Mouse (Mus musculus) adrenal gland, postnatal 25 days (tissue): Measurements from ENCODE around the gene Cfhr1. TPM values are rescaled to one million over a fixed set of nuclear protein-coding genes. Genes with fewer than 3 reads are reported as not detected.

Experiments used
- DNase-seq: peaks from one replicate; pipeline ENCODE4 v3.0.0; 2021; ENCODE audit warnings: mixed read lengths
- long read RNA-seq: library from polyadenylated mRNA; stranded (forward); transcript quantifications from one replicate; pipeline ENCODE4 v2.0.0, GENCODE M21; 2021
- total RNA-seq: library from RNA; stranded (reverse); gene quantifications from 2 replicates; pipeline ENCODE4 v1.2.3, GENCODE M21; 2021

Gene Cfhr1
- total RNA-seq: 1.7 TPM in 1 of 2 replicates, not detected in the other
- long read RNA-seq, transcript Cfhr1-201 (6 exons, 1,793 nt): major isoform, 47 of 61 reads
- long read RNA-seq, partial matches to known transcripts: 5 of 61 reads
- long read RNA-seq, other reads (novel, unspliced or antisense): 9 of 61 reads

DNA sequence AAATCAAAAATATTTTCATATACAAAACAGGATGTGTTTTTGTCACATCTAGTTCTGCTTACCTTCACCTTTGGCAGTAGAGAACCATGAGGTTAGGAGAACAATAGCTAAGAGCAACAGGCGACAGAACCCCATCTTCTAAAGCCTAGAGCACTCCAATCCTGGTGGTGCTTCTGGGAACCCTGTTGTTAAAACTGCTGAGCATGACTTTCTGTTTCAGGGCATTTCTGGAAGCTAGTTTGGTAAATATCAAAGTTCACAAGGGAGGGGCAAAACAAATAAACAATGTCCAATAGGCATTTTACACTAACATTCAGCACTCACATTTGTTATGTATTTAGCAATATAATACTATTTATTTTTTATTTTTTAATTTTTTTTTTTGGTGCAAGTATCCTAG, at the start of gene Cfhr1:
TSS of gene Cfhr1 (minus strand) at position 249 of the 400 bp plus-strand sequence.
- no peak for DNase-seq

GRCm38 (mm10) chr1:139551311-139551710, 8.8 kb downstream of the Cfhr1 start:
- DNase-seq: no peak

DNA sequence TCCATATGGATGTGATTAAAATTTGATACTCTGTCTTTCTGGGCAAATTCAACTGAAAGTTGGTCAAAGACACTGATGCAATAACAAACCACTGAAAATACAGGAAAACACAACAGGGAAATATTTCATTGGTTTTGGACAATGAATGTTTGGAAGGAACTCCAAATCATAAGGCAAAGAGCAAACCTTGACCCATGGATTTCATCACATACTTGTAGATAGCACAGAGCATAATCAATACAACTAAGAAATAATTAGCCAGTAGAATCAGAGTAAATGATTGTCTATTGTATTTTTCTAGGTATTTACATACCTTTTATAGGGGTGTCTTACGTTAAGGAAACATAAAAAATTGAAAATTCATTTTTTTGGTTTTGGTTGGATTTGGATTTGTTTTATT, 11.5 kb downstream of the Cfhr1 start:
- DNase-seq: no peak

DNA sequence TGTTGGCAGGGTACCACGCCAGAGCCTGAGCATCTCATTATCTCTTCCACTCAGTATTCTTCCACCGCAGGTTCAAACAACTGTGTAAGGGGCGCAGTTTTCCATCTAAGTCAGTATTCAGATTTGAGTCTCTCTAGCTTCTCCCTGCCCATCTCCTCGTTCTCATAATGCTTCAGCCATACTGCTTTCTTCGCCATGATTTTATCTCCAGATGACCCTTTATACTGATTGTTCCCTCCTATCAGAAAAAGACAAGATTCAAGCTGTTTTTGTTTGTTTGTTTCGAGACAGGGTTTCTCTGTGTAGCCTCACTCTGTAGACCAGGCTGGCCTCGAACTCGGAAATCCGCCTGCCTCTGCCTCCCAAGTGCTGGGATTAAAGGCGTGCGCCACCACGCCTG, 45.5 kb downstream of the Cfhr1 start:
- DNase-seq: no peak

DNA sequence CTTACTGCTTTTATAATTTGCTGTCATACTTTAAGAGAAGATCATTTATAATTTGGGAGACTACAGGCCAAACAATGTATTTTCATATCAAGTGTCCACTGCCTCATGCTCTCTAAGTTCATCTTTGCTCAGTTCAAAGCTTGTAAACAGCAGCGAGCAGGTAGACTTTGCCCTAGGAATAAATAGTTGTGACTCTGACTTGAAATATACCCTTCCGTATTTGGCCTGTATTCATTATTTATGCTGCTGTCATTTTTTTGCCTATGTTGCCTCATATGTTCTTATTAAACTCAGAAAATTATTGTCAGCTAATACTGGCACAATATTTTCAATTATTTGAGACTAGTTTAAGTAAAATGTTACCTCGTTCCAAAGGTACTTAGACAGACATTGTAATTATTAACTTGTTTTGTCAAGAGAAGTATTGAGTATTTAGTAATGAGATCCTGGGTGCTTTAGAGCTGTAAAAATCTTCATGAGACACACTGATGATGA, 58.8 kb downstream of the Cfhr1 start, which contains the start of gene F13b:
TSS of gene F13b (plus strand) at position 445 of the 495 bp plus-strand sequence.
- DNase-seq: no peak

DNA sequence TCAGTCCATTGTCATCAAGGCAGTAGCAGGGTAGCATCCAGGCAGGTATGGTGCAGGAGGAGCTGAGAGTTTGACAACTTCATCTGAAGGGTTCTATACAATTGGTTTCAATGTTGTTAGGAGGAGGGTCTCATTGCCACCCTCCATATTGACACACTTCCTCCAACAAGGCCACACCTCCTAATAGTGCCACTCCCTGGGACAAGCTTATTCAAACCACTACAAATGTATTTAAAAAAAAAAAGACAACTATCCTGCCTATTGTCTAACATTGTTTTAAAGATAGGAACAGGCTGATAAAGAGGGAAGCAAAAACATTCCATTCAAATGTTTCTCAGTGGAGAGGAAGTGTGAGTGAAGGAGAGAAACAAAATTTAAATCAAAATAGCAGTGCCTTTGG, 60.3 kb downstream of the Cfhr1 start:
- DNase-seq: no peak

Other genes with a start within 250 kb of the Cfhr1 start
- not detected in 2 replicates for gene Crb1, start 183.2 kb downstream of the Cfhr1 start, total RNA-seq
- 41.2 and 46.2 TPM in 2 replicates for gene Zbtb41, start 138.0 kb downstream of the Cfhr1 start, total RNA-seq
- gene Aspm, start 105.5 kb downstream of the Cfhr1 start, total RNA-seq: 3.5 and 5.5 TPM in 2 replicates
- gene F13b, start 58.6 kb downstream of the Cfhr1 start, total RNA-seq: 3.2 TPM in 1 of 2 replicates, not detected in the other
- 0.30 and 1.7 TPM in 2 replicates for gene Gm4788, start 221.0 kb upstream of the Cfhr1 start, total RNA-seq